Mouse (Mus musculus) thymus, adult 2 months (tissue): ENCODE data around the gene Anks1b.

ENCODE experiments used
- CTCF ChIP-seq: fragments of 200-500 bp; IDR thresholded peaks from 2 replicates; pipeline ENCODE4 v1.5.1; 2012; ENCODE audit warnings: mild to moderate bottlenecking, control low read depth, low read length, moderate library complexity, borderline replicate concordance; ENCODE audit not compliant: control insufficient read depth, poor library complexity, insufficient read depth; ENCODE audit errors: extremely low read depth
- POLR2A ChIP-seq: fragments of 200-500 bp; IDR thresholded peaks from 2 replicates; pipeline ENCODE4 v1.6.1; 2012; ENCODE audit warnings: mild to moderate bottlenecking, low read length, control low read depth, moderate library complexity; ENCODE audit not compliant: control insufficient read depth, poor library complexity, insufficient read depth; ENCODE audit errors: extremely low read depth

- TF ChIP-seq POLR2A: no peak
- TF ChIP-seq CTCF: no peak
Observed at GRCm38 (mm10) chr10:90637352-90637751, 764.0 kb downstream of the Anks1b start.
